Mouse (Mus musculus): ENCODE measurements at regions not wholly inside any gene's neighbourhood (a gene's known extent, or its start where the extent isn't known, plus 50 kb on each side); places are given as distances from the start of the nearest gene placed in this dataset.

GRCm38 (mm10) chrX:12834681-12835080 lies 72.8 kb upstream of the Med14 start:
- no peak overlapping the region for H3K27ac ChIP-seq (ENCODE audit: insufficient read depth, low read depth, low read length)
- WGBS = 79% methylated on average over 4 of the region's 4 CpGs
- H3K4me3 ChIP-seq (ENCODE audit: insufficient read depth, low read depth, low read length) = no peak overlapping the region
- H3K4me1 ChIP-seq (ENCODE audit: control insufficient read depth, insufficient read depth, low read length) = peaks cover 2% of the 10 kb centered on the region; the same call in 1 of the 2 replicates
- DNase-seq = no peak
- TF ChIP-seq CTCF (conservative IDR thresholded peaks at IDR 0.05; ENCODE audit: insufficient read depth, insufficient read length, low read depth, low read length) = no peak
- no peak for TF ChIP-seq POLR2A (IDR thresholded peaks at IDR 0.05; ENCODE audit: low read depth, low read length)
- H3K36me3 ChIP-seq (ENCODE audit: control insufficient read depth, insufficient read depth, low read length) = no peaks in the 10 kb centered on the region
- H3K27me3 ChIP-seq (replicated peaks; ENCODE audit: control insufficient read depth, insufficient read depth, low read length) = no peaks in the 10 kb centered on the region

- no peaks in the 10 kb centered on the region for H3K27me3 ChIP-seq (replicated peaks; ENCODE audit: control insufficient read depth, insufficient read depth, low read length)
- H3K36me3 ChIP-seq (ENCODE audit: control insufficient read depth, insufficient read depth, low read length) = no peaks in the 10 kb centered on the region
- no peak overlapping the region for H3K4me3 ChIP-seq (ENCODE audit: insufficient read depth, low read depth, low read length)
- WGBS = 84% methylated on average over 2 of the region's 2 CpGs
- H3K4me1 ChIP-seq (ENCODE audit: control insufficient read depth, insufficient read depth, low read length) = no peaks in the 10 kb centered on the region; the same call in 1 of the 2 replicates
- DNase-seq = no peak
- TF ChIP-seq POLR2A (IDR thresholded peaks at IDR 0.05; ENCODE audit: low read depth, low read length) (no peak), CTCF (conservative IDR thresholded peaks at IDR 0.05; ENCODE audit: insufficient read depth, insufficient read length, low read depth, low read length) (no peak)
- no peak overlapping the region for H3K27ac ChIP-seq (ENCODE audit: insufficient read depth, low read depth, low read length)
These were observed 70.8 kb upstream of the Med14 start for GRCm38 (mm10) chrX:12832709-12833108.

- Histone ChIP-seq H3K27me3 (replicated peaks; ENCODE audit: control insufficient read depth, insufficient read depth, low read length) (no peaks in the 10 kb centered on the region), H3K27ac (ENCODE audit: insufficient read depth, low read depth, low read length) (no peak overlapping the region), H3K4me3 (ENCODE audit: insufficient read depth, low read depth, low read length) (no peak overlapping the region), H3K36me3 (ENCODE audit: control insufficient read depth, insufficient read depth, low read length) (no peaks in the 10 kb centered on the region), H3K4me1 (ENCODE audit: control insufficient read depth, insufficient read depth, low read length) (no peaks in the 10 kb centered on the region)
- 71% methylated on average over 3 of the region's 3 CpGs for WGBS
- TF ChIP-seq CTCF (conservative IDR thresholded peaks at IDR 0.05; ENCODE audit: insufficient read depth, insufficient read length, low read depth, low read length) = no peak
- no peak for TF ChIP-seq POLR2A (IDR thresholded peaks at IDR 0.05; ENCODE audit: low read depth, low read length)
- DNase-seq = no peak
These were observed 67.3 kb upstream of the Med14 start for GRCm38 (mm10) chrX:12829165-12829564.

- Histone ChIP-seq H3K27me3 (replicated peaks; ENCODE audit: control insufficient read depth, insufficient read depth, low read length) (no peaks in the 10 kb centered on the region), H3K27ac (ENCODE audit: insufficient read depth, low read depth, low read length) (no peak overlapping the region), H3K36me3 (ENCODE audit: control insufficient read depth, insufficient read depth, low read length) (no peaks in the 10 kb centered on the region), H3K4me1 (ENCODE audit: control insufficient read depth, insufficient read depth, low read length) (0 out of 2 replicates have a peak, but pooled peaks cover 3% of the 10 kb centered on the region), H3K4me3 (ENCODE audit: insufficient read depth, low read depth, low read length) (no peak overlapping the region)
- TF ChIP-seq POLR2A (IDR thresholded peaks at IDR 0.05; ENCODE audit: low read depth, low read length) (no peak), CTCF (conservative IDR thresholded peaks at IDR 0.05; ENCODE audit: insufficient read depth, insufficient read length, low read depth, low read length) (no peak)
- no peak for DNase-seq
- 89% methylated on average over 4 of the region's 4 CpGs for WGBS
These were observed 65.5 kb upstream of the Med14 start for GRCm38 (mm10) chrX:12827299-12827872.

GRCm38 (mm10) chrX:12826646-12827045 lies 64.8 kb upstream of the Med14 start:
- Histone ChIP-seq H3K4me3 (ENCODE audit: insufficient read depth, low read depth, low read length) (no peak overlapping the region), H3K36me3 (ENCODE audit: control insufficient read depth, insufficient read depth, low read length) (no peaks in the 10 kb centered on the region), H3K4me1 (ENCODE audit: control insufficient read depth, insufficient read depth, low read length) (0 out of 2 replicates have a peak, but pooled peaks cover 3% of the 10 kb centered on the region), H3K27ac (ENCODE audit: insufficient read depth, low read depth, low read length) (no peak overlapping the region), H3K27me3 (replicated peaks; ENCODE audit: control insufficient read depth, insufficient read depth, low read length) (no peaks in the 10 kb centered on the region)
- 80% methylated on average over 4 of the region's 4 CpGs for WGBS
- no peak for DNase-seq
- TF ChIP-seq CTCF (conservative IDR thresholded peaks at IDR 0.05; ENCODE audit: insufficient read depth, insufficient read length, low read depth, low read length) = no peak
- no peak for TF ChIP-seq POLR2A (IDR thresholded peaks at IDR 0.05; ENCODE audit: low read depth, low read length)

GRCm38 (mm10) chrX:12825262-12825661 lies 63.4 kb upstream of the Med14 start:
- H3K36me3 ChIP-seq (ENCODE audit: control insufficient read depth, insufficient read depth, low read length) = no peaks in the 10 kb centered on the region
- 82% methylated on average over 2 of the region's 2 CpGs for WGBS
- no peak for DNase-seq

GRCm38 (mm10) chrX:12824497-12824896 lies 62.6 kb upstream of the Med14 start:
- no peak for TF ChIP-seq POLR2A (IDR thresholded peaks at IDR 0.05; ENCODE audit: low read depth, low read length)
- TF ChIP-seq CTCF (conservative IDR thresholded peaks at IDR 0.05; ENCODE audit: insufficient read depth, insufficient read length, low read depth, low read length) = no peak
- no peaks in the 10 kb centered on the region for H3K27me3 ChIP-seq (replicated peaks; ENCODE audit: control insufficient read depth, insufficient read depth, low read length)
- WGBS = 73% methylated on average over 5 of the region's 5 CpGs
- H3K27ac ChIP-seq (ENCODE audit: insufficient read depth, low read depth, low read length) = no peak overlapping the region
- no peak overlapping the region for H3K4me3 ChIP-seq (ENCODE audit: insufficient read depth, low read depth, low read length)
- no peaks in the 10 kb centered on the region for H3K36me3 ChIP-seq (ENCODE audit: control insufficient read depth, insufficient read depth, low read length)
- 0 out of 2 replicates have a peak, but pooled peaks cover 3% of the 10 kb centered on the region for H3K4me1 ChIP-seq (ENCODE audit: control insufficient read depth, insufficient read depth, low read length)
- DNase-seq = no peak

More at GRCm38 (mm10) chrX:12825262-12825661, 63.4 kb upstream of the Med14 start:
- Histone ChIP-seq H3K27me3 (replicated peaks; ENCODE audit: control insufficient read depth, insufficient read depth, low read length) (no peaks in the 10 kb centered on the region), H3K4me3 (ENCODE audit: insufficient read depth, low read depth, low read length) (no peak overlapping the region), H3K4me1 (ENCODE audit: control insufficient read depth, insufficient read depth, low read length) (0 out of 2 replicates have a peak, but pooled peaks cover 3% of the 10 kb centered on the region), H3K27ac (ENCODE audit: insufficient read depth, low read depth, low read length) (no peak overlapping the region)
- no peak for TF ChIP-seq POLR2A (IDR thresholded peaks at IDR 0.05; ENCODE audit: low read depth, low read length)
- TF ChIP-seq CTCF (conservative IDR thresholded peaks at IDR 0.05; ENCODE audit: insufficient read depth, insufficient read length, low read depth, low read length) = no peak

All from kidney, adult 2 months (tissue).